Mouse (Mus musculus): ENCODE results near the gene Shisal1.

DNA sequence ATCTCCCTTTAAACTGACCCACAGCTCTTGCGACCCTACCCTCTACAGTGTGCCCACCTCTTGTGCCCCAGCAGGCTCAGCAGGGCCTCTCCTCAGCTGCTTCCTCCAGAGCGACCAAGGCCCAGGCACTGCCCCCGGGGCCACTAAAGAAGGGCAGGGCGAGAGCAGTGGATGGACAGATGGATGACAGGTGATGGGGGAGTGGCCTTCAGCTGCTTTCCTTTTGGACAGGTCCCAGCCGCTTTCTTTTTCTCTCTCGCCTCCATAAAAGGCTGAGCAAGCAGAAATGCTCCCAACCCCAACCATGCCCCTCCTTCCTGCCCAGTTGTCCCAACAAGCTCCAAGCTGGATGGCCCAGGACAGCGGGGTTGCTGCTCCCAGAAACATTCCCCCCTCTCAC, 2.7 kb downstream of the Shisal1 start:
- TF ChIP-seq CTCF (IDR thresholded peaks at IDR 0.05) (no peak), EP300 (IDR thresholded peaks at IDR 0.05) (no peak)

Measured in lung, postnatal 0 days (tissue).